Mouse (Mus musculus): ENCODE measurements around the gene Vps26a. TPM values are rescaled to one million over a fixed set of nuclear protein-coding genes. Genes with fewer than 3 reads are reported as not detected.
A peak's percentile ranks its signal among the peaks of the same experiment; 100 is the strongest.
"Not testable (repeated sequence)": the region's sequence is repeated elsewhere in the genome, so short reads cannot be mapped to it uniquely, and the experiment has no call there.

The Vps26a gene
- polyA plus RNA-seq, 1 experiment: 104 TPM

GRCm38 (mm10) chr10:62500916-62501615, 14.5 kb upstream of the Vps26a start:
- H3K4me3 ChIP-seq (ENCODE audit: control insufficient read depth, low read depth, low read length): no peak overlapping the region
- no peak overlapping the region for H3K27ac ChIP-seq (ENCODE audit: control insufficient read depth, insufficient read depth, low read depth, low read length)
- H3K4me1 ChIP-seq (ENCODE audit: control insufficient read depth, insufficient read depth, low read length): peaks cover 6% of the 10 kb centered on the region
- no peaks in the 10 kb centered on the region for H3K36me3 ChIP-seq (ENCODE audit: control insufficient read depth, insufficient read depth, low read length)
- TF ChIP-seq POLR2A (IDR thresholded peaks at IDR 0.05; ENCODE audit: control insufficient read depth, low read depth, low read length): no peak
- no peak for TF ChIP-seq CTCF (IDR thresholded peaks at IDR 0.05; ENCODE audit: control insufficient read depth, insufficient read depth, insufficient replicate concordance, low read depth, low read length)
- no peaks in the 10 kb centered on the region for H3K27me3 ChIP-seq (ENCODE audit: control insufficient read depth, insufficient read depth, low read length)

- Histone ChIP-seq H3K27me3 (ENCODE audit: control insufficient read depth, insufficient read depth, low read length) (no peaks in the 10 kb centered on the region), H3K4me3 (ENCODE audit: control insufficient read depth, low read depth, low read length) (no peak overlapping the region), H3K4me1 (ENCODE audit: control insufficient read depth, insufficient read depth, low read length) (peaks cover 4% of the 10 kb centered on the region), H3K36me3 (ENCODE audit: control insufficient read depth, insufficient read depth, low read length) (no peaks in the 10 kb centered on the region), H3K27ac (ENCODE audit: control insufficient read depth, insufficient read depth, low read depth, low read length) (no peak overlapping the region)
- no peak for TF ChIP-seq POLR2A (IDR thresholded peaks at IDR 0.05; ENCODE audit: control insufficient read depth, low read depth, low read length)
- peak; percentile 59; the same call in 1 of the 2 replicates for TF ChIP-seq CTCF (IDR thresholded peaks at IDR 0.05; ENCODE audit: control insufficient read depth, insufficient read depth, insufficient replicate concordance, low read depth, low read length)
Observed at GRCm38 (mm10) chr10:62500088-62500915, 13.7 kb upstream of the Vps26a start.

GRCm38 (mm10) chr10:62491681-62492080, 5.1 kb upstream of the Vps26a start:
- not testable (repeated sequence) for H3K4me1 ChIP-seq (ENCODE audit: control insufficient read depth, insufficient read depth, low read length); H3K27me3 ChIP-seq (ENCODE audit: control insufficient read depth, insufficient read depth, low read length); H3K27ac ChIP-seq (ENCODE audit: control insufficient read depth, insufficient read depth, low read depth, low read length); H3K4me3 ChIP-seq (ENCODE audit: control insufficient read depth, low read depth, low read length); H3K36me3 ChIP-seq (ENCODE audit: control insufficient read depth, insufficient read depth, low read length)

- Histone ChIP-seq H3K4me1 (ENCODE audit: control insufficient read depth, insufficient read depth, low read length) (no peaks in the 10 kb centered on the region; the same call in none of the 2 replicates), H3K27me3 (ENCODE audit: control insufficient read depth, insufficient read depth, low read length) (no peaks in the 10 kb centered on the region), H3K27ac (ENCODE audit: control insufficient read depth, insufficient read depth, low read depth, low read length) (no peak overlapping the region), H3K4me3 (ENCODE audit: control insufficient read depth, low read depth, low read length) (no peak overlapping the region), H3K36me3 (ENCODE audit: control insufficient read depth, insufficient read depth, low read length) (no peaks in the 10 kb centered on the region; the same call in 1 of the 2 replicates)
- no peak for TF ChIP-seq POLR2A (IDR thresholded peaks at IDR 0.05; ENCODE audit: control insufficient read depth, low read depth, low read length)
- no peak for TF ChIP-seq CTCF (IDR thresholded peaks at IDR 0.05; ENCODE audit: control insufficient read depth, insufficient read depth, insufficient replicate concordance, low read depth, low read length)
Observed at GRCm38 (mm10) chr10:62488266-62488665, 1.7 kb upstream of the Vps26a start.

- H3K27ac ChIP-seq (ENCODE audit: control insufficient read depth, insufficient read depth, low read depth, low read length): peak overlapping the region; percentile 90
Observed at GRCm38 (mm10) chr10:62485878-62486582, 575 bp downstream of the Vps26a start.

GRCm38 (mm10) chr10:62481108-62481852, 5.3 kb downstream of the Vps26a start:
- TF ChIP-seq POLR2A (IDR thresholded peaks at IDR 0.05; ENCODE audit: control insufficient read depth, low read depth, low read length): no peak
- no peak for TF ChIP-seq CTCF (IDR thresholded peaks at IDR 0.05; ENCODE audit: control insufficient read depth, insufficient read depth, insufficient replicate concordance, low read depth, low read length)
- H3K36me3 ChIP-seq (ENCODE audit: control insufficient read depth, insufficient read depth, low read length): no peaks in the 10 kb centered on the region; the same call in 1 of the 2 replicates
- H3K4me3 ChIP-seq (ENCODE audit: control insufficient read depth, low read depth, low read length): no peak overlapping the region
- H3K27ac ChIP-seq (ENCODE audit: control insufficient read depth, insufficient read depth, low read depth, low read length): no peak overlapping the region
- no peaks in the 10 kb centered on the region; the same call in none of the 2 replicates for H3K4me1 ChIP-seq (ENCODE audit: control insufficient read depth, insufficient read depth, low read length)
- H3K27me3 ChIP-seq (ENCODE audit: control insufficient read depth, insufficient read depth, low read length): no peaks in the 10 kb centered on the region

More at GRCm38 (mm10) chr10:62485878-62486582, 575 bp downstream of the Vps26a start:
- no peaks in the 10 kb centered on the region; the same call in none of the 2 replicates for H3K4me1 ChIP-seq (ENCODE audit: control insufficient read depth, insufficient read depth, low read length)
- H3K27me3 ChIP-seq (ENCODE audit: control insufficient read depth, insufficient read depth, low read length): no peaks in the 10 kb centered on the region
- no peaks in the 10 kb centered on the region; the same call in 1 of the 2 replicates for H3K36me3 ChIP-seq (ENCODE audit: control insufficient read depth, insufficient read depth, low read length)
- peak overlapping the region; percentile 91 for H3K4me3 ChIP-seq (ENCODE audit: control insufficient read depth, low read depth, low read length)
- TF ChIP-seq POLR2A (IDR thresholded peaks at IDR 0.05; ENCODE audit: control insufficient read depth, low read depth, low read length): no peak
- TF ChIP-seq CTCF (IDR thresholded peaks at IDR 0.05; ENCODE audit: control insufficient read depth, insufficient read depth, insufficient replicate concordance, low read depth, low read length): no peak
